Mouse (Mus musculus) midbrain, embryonic 14.5 days (tissue): ENCODE results near the gene St8sia4. TPM values are rescaled to one million over a fixed set of nuclear protein-coding genes. Genes with fewer than 3 reads are reported as not detected.

ENCODE experiments used
- ATAC-seq: fragments of 200-750 bp; cut with Nextera tagmentation; 2 replicates; pipeline ENCODE4 v1.8.0; 2017; ENCODE audit warnings: moderate number of reproducible peaks, moderate library complexity; ENCODE audit not compliant: low FRiP score, low TSS enrichment
- DNase-seq: peaks from one replicate; pipeline ENCODE4 v3.0.0-alpha.2; 2015
- H3K27ac ChIP-seq: fragments of 300-500 bp; sonication (generic); replicated peaks from 2 replicates; pipeline ENCODE4 v1.5.1; 2014; ENCODE audit warnings: mild to moderate bottlenecking, low read depth, low read length, moderate library complexity
- H3K27me3 ChIP-seq: fragments of 300-500 bp; sonication (generic); 2 replicates; pipeline ENCODE4 v1.6.1; 2014; ENCODE audit warnings: low read length, control low read depth, mixed read lengths; ENCODE audit not compliant: control insufficient read depth, insufficient read depth
- H3K36me3 ChIP-seq: fragments of 300-500 bp; sonication (generic); 2 replicates; pipeline ENCODE4 v1.6.1; 2014; ENCODE audit warnings: low read length, control low read depth; ENCODE audit not compliant: control insufficient read depth, insufficient read depth
- H3K4me1 ChIP-seq: fragments of 300-500 bp; sonication (generic); 2 replicates; pipeline ENCODE4 v1.6.1; 2014; ENCODE audit warnings: mild to moderate bottlenecking, antibody characterized with exemption, low read length, control low read depth; ENCODE audit not compliant: control insufficient read depth, insufficient read depth
- H3K4me2 ChIP-seq: fragments of 300-500 bp; sonication (generic); 2 replicates; pipeline ENCODE4 v1.6.1; 2014; ENCODE audit warnings: mild to moderate bottlenecking, low read length, moderate library complexity
- H3K4me3 ChIP-seq: fragments of 300-500 bp; sonication (generic); replicated peaks from 2 replicates; pipeline ENCODE4 v1.5.1; 2014; ENCODE audit warnings: low read depth, low read length
- H3K9ac ChIP-seq: fragments of 300-500 bp; sonication (generic); replicated peaks from 2 replicates; pipeline ENCODE4 v1.6.1; 2014; ENCODE audit warnings: mild to moderate bottlenecking, low read length, moderate library complexity
- H3K9me3 ChIP-seq: fragments of 300-500 bp; sonication (generic); 2 replicates; pipeline ENCODE4 v1.6.1; 2016; ENCODE audit warnings: low read length, control low read depth, mixed read lengths; ENCODE audit not compliant: control insufficient read depth
- WGBS: fragments of 180-500 bp; shearing (Covaris S2); extraction: QIAGEN DNeasy Blood & Tissue Kit; methylation state at CpG from one replicate; pipeline ENCODE4 v1.1.7; 2014; 5-methylcytosine and 5-hydroxymethylcytosine counted together
- polyA plus RNA-seq: library from polyadenylated mRNA; unstranded; fragments of >200 nt; fragmentation: Nextera tagmentation; extraction: Ambion mirVana; gene quantifications from 2 replicates; pipeline ENCODE4 v1.2.1, GENCODE M21; 2014

Gene St8sia4
- polyA plus RNA-seq, 1 experiment from 2014 or later: 59.0 TPM

DNA sequence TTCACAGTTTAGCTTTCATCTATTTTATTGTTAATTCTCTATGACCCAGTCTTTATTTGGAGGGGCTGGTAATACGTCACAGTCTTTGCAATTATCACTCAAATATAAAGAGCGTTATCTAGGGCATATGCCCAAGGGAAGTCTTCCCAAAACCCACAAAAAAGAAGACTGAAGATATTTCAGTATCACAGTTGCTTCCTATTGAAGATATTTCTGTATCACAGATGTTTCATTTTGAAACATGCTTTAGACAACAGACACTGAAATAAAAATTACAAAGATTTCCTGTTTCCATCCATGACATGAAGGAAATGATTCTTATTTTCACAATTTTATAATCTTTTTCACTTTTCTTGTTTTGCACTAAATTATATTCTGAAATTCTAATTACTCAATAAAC lies 57.4 kb downstream of the St8sia4 start:
- DNase-seq (no peak), ATAC-seq (no peak)
- H3K4me3 ChIP-seq: no peak overlapping the region
- no peaks in the 10 kb centered on the region for H3K27me3 ChIP-seq
- no peak overlapping the region for H3K4me2 ChIP-seq
- H3K27ac ChIP-seq: no peak overlapping the region
- WGBS: 80% methylated on average over 2 of the region's 2 CpGs
- H3K9ac ChIP-seq: no peak overlapping the region
- H3K36me3 ChIP-seq: no peaks in the 10 kb centered on the region
- H3K4me1 ChIP-seq: no peaks in the 10 kb centered on the region
- no peaks in the 10 kb centered on the region for H3K9me3 ChIP-seq

GRCm38 (mm10) chr1:95609045-95609444 lies 58.3 kb downstream of the St8sia4 start:
- H3K4me3 ChIP-seq: no peak overlapping the region
- no peak overlapping the region for H3K4me2 ChIP-seq
- H3K9ac ChIP-seq: no peak overlapping the region
- no peak overlapping the region for H3K27ac ChIP-seq
- no peaks in the 10 kb centered on the region for H3K4me1 ChIP-seq
- no peaks in the 10 kb centered on the region for H3K27me3 ChIP-seq
- no peaks in the 10 kb centered on the region for H3K9me3 ChIP-seq
- WGBS: 88% methylated on average over 5 of the region's 5 CpGs
- DNase-seq (no peak), ATAC-seq (no peak)
- H3K36me3 ChIP-seq: no peaks in the 10 kb centered on the region

DNA sequence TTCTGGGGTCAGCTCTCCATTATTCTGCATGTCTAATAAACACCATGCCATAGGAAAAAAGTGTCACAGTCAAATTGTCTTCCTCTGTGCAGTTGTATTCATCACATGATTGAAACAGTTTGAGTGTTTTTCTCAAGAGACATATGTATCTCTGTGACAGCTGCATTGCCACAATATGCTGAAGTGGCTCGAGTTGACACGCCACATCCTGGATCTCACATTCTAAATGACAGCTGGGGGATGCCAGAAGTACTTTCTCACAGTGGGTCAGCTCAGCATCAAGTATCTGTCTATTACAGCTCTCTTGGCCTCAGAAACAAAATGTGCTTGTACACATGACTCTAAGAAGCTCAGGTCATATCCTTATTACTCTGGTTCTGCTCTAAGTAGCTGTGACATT lies 61.9 kb downstream of the St8sia4 start:
- Histone ChIP-seq H3K4me1 (no peaks in the 10 kb centered on the region), H3K9ac (no peak overlapping the region), H3K27ac (no peak overlapping the region), H3K9me3 (no peaks in the 10 kb centered on the region), H3K27me3 (no peaks in the 10 kb centered on the region), H3K4me3 (no peak overlapping the region), H3K36me3 (no peaks in the 10 kb centered on the region), H3K4me2 (no peak overlapping the region)
- ATAC-seq (no peak), DNase-seq (no peak)
- WGBS: 83% methylated on average over 2 of the region's 2 CpGs

GRCm38 (mm10) chr1:95598108-95598507 lies 69.3 kb downstream of the St8sia4 start:
- Histone ChIP-seq H3K27ac (no peak overlapping the region), H3K9me3 (no peaks in the 10 kb centered on the region), H3K4me1 (no peaks in the 10 kb centered on the region), H3K4me2 (no peak overlapping the region), H3K9ac (no peak overlapping the region), H3K36me3 (no peaks in the 10 kb centered on the region), H3K27me3 (no peaks in the 10 kb centered on the region), H3K4me3 (no peak overlapping the region)
- 98% methylated on average over 1 of the region's 1 CpGs for WGBS
- ATAC-seq: no peak
- no peak for DNase-seq

GRCm38 (mm10) chr1:95596825-95597224 lies 70.5 kb downstream of the St8sia4 start:
- Histone ChIP-seq H3K4me1 (no peaks in the 10 kb centered on the region), H3K4me2 (no peak overlapping the region), H3K9ac (no peak overlapping the region), H3K4me3 (no peak overlapping the region), H3K36me3 (no peaks in the 10 kb centered on the region), H3K9me3 (no peaks in the 10 kb centered on the region), H3K27ac (no peak overlapping the region), H3K27me3 (no peaks in the 10 kb centered on the region)
- 90% methylated on average over 1 of the region's 1 CpGs for WGBS
- no peak for ATAC-seq
- no peak for DNase-seq

- Histone ChIP-seq H3K36me3 (peaks cover 14% of the 10 kb centered on the region), H3K9me3 (no peaks in the 10 kb centered on the region), H3K9ac (no peak overlapping the region), H3K4me1 (no peaks in the 10 kb centered on the region), H3K4me3 (no peak overlapping the region), H3K4me2 (no peak overlapping the region), H3K27me3 (no peaks in the 10 kb centered on the region), H3K27ac (no peak overlapping the region)
- 96% methylated on average over 2 of the region's 2 CpGs for WGBS
- no peak for ATAC-seq
- DNase-seq: no peak
Measured at GRCm38 (mm10) chr1:95591101-95591500, 76.3 kb downstream of the St8sia4 start.

DNA sequence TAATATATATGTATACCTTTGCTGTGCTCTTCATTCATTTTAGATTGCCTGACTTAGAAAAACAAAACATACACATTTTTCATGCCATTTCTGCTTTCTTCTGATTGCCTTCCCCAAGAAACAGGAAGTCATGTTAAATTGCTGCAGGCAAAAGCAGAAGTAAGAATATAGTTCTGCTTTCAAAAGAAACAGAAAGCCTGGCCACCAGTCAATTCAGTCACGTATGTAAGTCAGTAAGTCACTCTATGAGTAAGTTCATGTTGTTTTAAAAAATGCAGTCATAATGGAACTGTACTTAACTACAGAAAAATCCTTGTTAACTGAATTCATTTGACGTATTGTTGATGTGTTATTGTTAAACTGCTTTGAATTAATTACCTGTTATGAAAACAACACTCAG lies 77.3 kb downstream of the St8sia4 start:
- H3K27ac ChIP-seq: no peak overlapping the region
- ATAC-seq (no peak), DNase-seq (no peak)
- no peaks in the 10 kb centered on the region for H3K4me1 ChIP-seq
- H3K4me2 ChIP-seq: no peak overlapping the region
- no peak overlapping the region for H3K4me3 ChIP-seq
- H3K27me3 ChIP-seq: no peaks in the 10 kb centered on the region
- H3K9me3 ChIP-seq: no peaks in the 10 kb centered on the region
- no peak overlapping the region for H3K9ac ChIP-seq
- 90% methylated on average over 2 of the region's 2 CpGs for WGBS
- H3K36me3 ChIP-seq: peaks cover 14% of the 10 kb centered on the region

- Histone ChIP-seq H3K36me3 (peaks cover 14% of the 10 kb centered on the region), H3K9me3 (no peaks in the 10 kb centered on the region), H3K4me2 (no peak overlapping the region), H3K4me1 (no peaks in the 10 kb centered on the region), H3K4me3 (no peak overlapping the region), H3K27me3 (no peaks in the 10 kb centered on the region), H3K9ac (no peak overlapping the region), H3K27ac (no peak overlapping the region)
- no peak for ATAC-seq
- no peak for DNase-seq
Measured at GRCm38 (mm10) chr1:95589471-95589870, 77.9 kb downstream of the St8sia4 start.

GRCm38 (mm10) chr1:95583310-95583709 lies 84.1 kb downstream of the St8sia4 start:
- Histone ChIP-seq H3K9me3 (no peaks in the 10 kb centered on the region), H3K4me3 (no peak overlapping the region), H3K36me3 (no peaks in the 10 kb centered on the region), H3K27me3 (no peaks in the 10 kb centered on the region), H3K4me1 (no peaks in the 10 kb centered on the region), H3K4me2 (no peak overlapping the region), H3K9ac (no peak overlapping the region), H3K27ac (no peak overlapping the region)
- no peak for DNase-seq
- WGBS: 71% methylated on average over 1 of the region's 1 CpGs
- no peak for ATAC-seq
